In the genomic region with DNA sequence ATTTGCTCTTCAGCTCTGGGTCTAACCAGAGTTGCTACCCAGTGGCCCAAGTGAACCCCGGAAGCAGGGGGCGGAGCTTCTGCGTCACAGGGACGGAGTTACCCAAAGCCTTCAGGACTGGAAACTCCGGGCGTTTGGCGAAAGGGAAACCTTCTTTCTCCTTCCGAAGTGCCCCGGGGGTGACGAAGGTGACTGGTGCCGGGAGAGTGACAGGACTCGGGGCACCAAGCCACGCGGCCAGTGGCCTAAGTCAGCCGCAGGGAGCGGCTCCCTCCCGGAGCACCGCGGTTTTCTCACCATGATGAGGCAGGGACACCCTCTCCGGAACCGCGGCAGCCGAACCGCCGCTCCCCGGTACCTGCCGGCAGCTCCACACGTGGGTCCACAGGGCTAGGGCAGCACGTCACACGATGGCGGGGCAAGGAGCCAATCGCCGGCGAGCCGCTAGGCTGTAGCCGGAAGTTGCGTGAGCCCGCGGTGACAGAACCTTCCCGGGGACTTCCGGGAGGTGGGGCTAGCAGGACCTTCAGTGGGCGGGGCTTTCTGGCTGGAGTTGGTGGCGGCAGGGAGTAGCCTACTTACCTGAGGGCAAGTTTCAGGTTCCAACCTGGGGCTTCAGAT, we compare ENCODE assay signal across 8 mouse cellular contexts. TPM values are rescaled to one million over a fixed set of nuclear protein-coding genes. Genes with fewer than 3 reads are reported as not detected.
DNase-seq lines count a peak whose midpoint lies in the region; ATAC-seq and TF ChIP-seq lines count a peak whose summit lies in the region.

A gene (minus strand): TSS at position 438 of the 621 bp plus-strand sequence.

- no peak for TF ChIP-seq CTCF in MEL (IDR thresholded peaks at IDR 0.05 in 2 of 3, conservative IDR thresholded peaks at IDR 0.05 in 1 of 3; ENCODE audit: control insufficient read depth in 1 of 3, insufficient read depth in 1 of 3, low read depth in 2 of 3, low read length in 3 of 3, poor library complexity in 1 of 3, severe bottlenecking in 1 of 3)
- TF ChIP-seq CTCF in cerebellum, adult 2 months (IDR thresholded peaks at IDR 0.05; ENCODE audit: borderline replicate concordance, insufficient read depth, low read depth, low read length): no peak
- no peak for TF ChIP-seq CTCF in forebrain, postnatal 0 days (IDR thresholded peaks at IDR 0.05; ENCODE audit: low read depth)

- H3K4me3 ChIP-seq in MEL (ENCODE audit: control insufficient read depth in 1 of 2, insufficient read depth in 1 of 2, low read depth in 2 of 2, low read length in 2 of 2): peak within 1 kb of the TSS; percentile 93 to 99
- peak within 1 kb of the TSS; percentile 72 for H3K4me3 ChIP-seq in cerebellum, adult 2 months (replicated peaks; ENCODE audit: insufficient read depth, low read depth, low read length)
- H3K4me3 ChIP-seq in forebrain, postnatal 0 days (ENCODE audit: low read depth, low read length): peak within 1 kb of the TSS; percentile 89
- H3K4me3 ChIP-seq in lung, embryonic 15.5 days: peak within 1 kb of the TSS; percentile 89

- H3K4me1 ChIP-seq in MEL (ENCODE audit: control insufficient read depth in 1 of 2, insufficient read depth in 2 of 2, low read length in 2 of 2): peaks cover 0 to 4% of the 10 kb centered on the region in 2 experiments; a peak in 1 of 4 replicates
- no peaks in the 10 kb centered on the region for H3K4me1 ChIP-seq in cerebellum, adult 2 months (ENCODE audit: control insufficient read depth, insufficient read depth, low read length)
- 0 out of 2 replicates have a peak, but pooled peaks cover 7% of the 10 kb centered on the region for H3K4me1 ChIP-seq in forebrain, postnatal 0 days (ENCODE audit: insufficient read depth)
- peaks cover 6% of the 10 kb centered on the region for H3K4me1 ChIP-seq in lung, embryonic 15.5 days

- no peaks in the 10 kb centered on the region for H3K9me3 ChIP-seq in MEL (replicated peaks; ENCODE audit: insufficient read depth, low read length)
- no peaks in the 10 kb centered on the region for H3K9me3 ChIP-seq in forebrain, postnatal 0 days (ENCODE audit: low read length)
- no peaks in the 10 kb centered on the region for H3K9me3 ChIP-seq in lung, embryonic 15.5 days

- peak within 1 kb of the TSS; percentile 79 for H3K27ac ChIP-seq in MEL (ENCODE audit: control insufficient read depth, low read depth, low read length)
- no peak within 1 kb of the TSS for H3K27ac ChIP-seq in cerebellum, adult 2 months (ENCODE audit: insufficient read depth, low read length)
- peak within 1 kb of the TSS; percentile 57; the same call in 1 of the 2 replicates for H3K27ac ChIP-seq in forebrain, postnatal 0 days (ENCODE audit: low read depth, low read length)
- H3K27ac ChIP-seq in lung, embryonic 15.5 days: peak within 1 kb of the TSS; percentile 80

- H3K27me3 ChIP-seq in MEL (ENCODE audit: control insufficient read depth in 1 of 2, insufficient read depth in 2 of 2, low read length in 2 of 2): no peaks in the 10 kb centered on the region
- H3K27me3 ChIP-seq in cerebellum, adult 2 months (ENCODE audit: control insufficient read depth, insufficient read depth, low read length): no peaks in the 10 kb centered on the region
- H3K27me3 ChIP-seq in forebrain, postnatal 0 days (ENCODE audit: insufficient read depth, low read length): no peaks in the 10 kb centered on the region
- H3K27me3 ChIP-seq in lung, embryonic 15.5 days: no peaks in the 10 kb centered on the region

- DNase-seq in MEL (ENCODE audit: low read depth, low spot score): peak; percentile 94
- peak; percentile 96 for DNase-seq in cerebellum, adult 2 months
- DNase-seq in forebrain, postnatal 0 days: peak; percentile 97
- peak; percentile 97 for DNase-seq in heart, postnatal 4 days
- peak; percentile 92 to 96 for DNase-seq in layer of hippocampus, adult 8-10 months (ENCODE audit: low spot score in 2 of 2)
- DNase-seq in ovary, adult 18-20 months (ENCODE audit: low spot score): peak; percentile 91
- DNase-seq in thymus, postnatal 0 days (ENCODE audit: low spot score): peak; percentile 94

- H3K9ac ChIP-seq in MEL (ENCODE audit: control insufficient read depth, low read depth, low read length, poor library complexity, severe bottlenecking): peak within 1 kb of the TSS; percentile 98
- peak within 1 kb of the TSS; percentile 83 for H3K9ac ChIP-seq in forebrain, postnatal 0 days
- H3K9ac ChIP-seq in lung, embryonic 15.5 days: peak within 1 kb of the TSS; percentile 69

- peaks cover 13% of the 10 kb centered on the region for H3K79me2 ChIP-seq in MEL (ENCODE audit: control insufficient read depth, insufficient read depth, low read length, poor library complexity)

- peak; percentile 100 for ATAC-seq in forebrain, postnatal 0 days
- ATAC-seq in lung, embryonic 15.5 days (ENCODE audit: borderline replicate concordance, extremely low read depth, low FRiP score, low TSS enrichment): peak; percentile 99

- H3K36me3 ChIP-seq in MEL (ENCODE audit: control insufficient read depth in 1 of 2, insufficient read depth in 2 of 2, low read length in 2 of 2): peaks cover 0 to 4% of the 10 kb centered on the region in 2 experiments
- peaks cover 13% of the 10 kb centered on the region; the same call in 1 of the 2 replicates for H3K36me3 ChIP-seq in forebrain, postnatal 0 days (ENCODE audit: insufficient read depth)
- peaks cover 20% of the 10 kb centered on the region for H3K36me3 ChIP-seq in lung, embryonic 15.5 days

- no peak for TF ChIP-seq RAD21 in MEL (IDR thresholded peaks at IDR 0.05; ENCODE audit: low read depth, low read length)

- peak within 1 kb of the TSS; percentile 65 for H3K4me2 ChIP-seq in forebrain, postnatal 0 days (ENCODE audit: low read depth)
- peak within 1 kb of the TSS; percentile 66 for H3K4me2 ChIP-seq in lung, embryonic 15.5 days

- 1% methylated on average over 43 of the region's 43 CpGs for WGBS in cerebellum, adult 2 months
- under 1% methylated on average over 43 of the region's 43 CpGs for WGBS in forebrain, postnatal 0 days
- WGBS in lung, embryonic 15.5 days: under 1% methylated on average over 43 of the region's 43 CpGs

- TF ChIP-seq POLR2A in MEL (IDR thresholded peaks at IDR 0.05; ENCODE audit: control insufficient read depth in 1 of 2, insufficient read depth in 1 of 2, low read depth in 1 of 2, low read length in 2 of 2, poor library complexity in 1 of 2): peak; percentile 74 to 75; a peak in 3 of 4 replicates
- peak; percentile 45; the same call in 1 of the 2 replicates for TF ChIP-seq POLR2A in cerebellum, adult 2 months (IDR thresholded peaks at IDR 0.05; ENCODE audit: borderline replicate concordance, insufficient read depth, low read length)

- TF ChIP-seq EP300 in MEL (IDR thresholded peaks at IDR 0.05; ENCODE audit: low read depth in 1 of 2, low read length in 2 of 2): no peak

TF ChIP-seq in MEL, 35 proteins besides CTCF, POLR2A, EP300 and RAD21:
- no peak for TF ChIP-seq TCF12 (IDR thresholded peaks at IDR 0.05; ENCODE audit: low read depth, low read length)
- TF ChIP-seq ELF1 (IDR thresholded peaks at IDR 0.05; ENCODE audit: low read depth, low read length): peak; percentile 94
- TF ChIP-seq MXI1 (IDR thresholded peaks at IDR 0.05; ENCODE audit: low read depth, low read length): peak; percentile 97
- TF ChIP-seq MYC (IDR thresholded peaks at IDR 0.05; ENCODE audit: low read depth, low read length): peak; percentile 90
- no peak for TF ChIP-seq KAT2A (conservative IDR thresholded peaks at IDR 0.05; ENCODE audit: low read depth, low read length)
- TF ChIP-seq NELFE (IDR thresholded peaks at IDR 0.05; ENCODE audit: low read depth, low read length): peak; percentile 67
- TF ChIP-seq ZNF384 (IDR thresholded peaks at IDR 0.05; ENCODE audit: low read depth, low read length): no peak
- TF ChIP-seq SIN3A (IDR thresholded peaks at IDR 0.05; ENCODE audit: low read length): peak; percentile 86
- TF ChIP-seq CHD1 (IDR thresholded peaks at IDR 0.05; ENCODE audit: low read depth, low read length): no peak
- peak; percentile 81 for TF ChIP-seq HCFC1 (IDR thresholded peaks at IDR 0.05; ENCODE audit: low read depth, low read length)
- TF ChIP-seq TBP (IDR thresholded peaks at IDR 0.05; ENCODE audit: low read depth, low read length): 0 out of 2 replicates have a peak, but pooled peaks have one; percentile 51
- peak; percentile 46; the same call in 1 of the 2 replicates for TF ChIP-seq USF1 (IDR thresholded peaks at IDR 0.05; ENCODE audit: low read depth, low read length)
- no peak for TF ChIP-seq MEF2A (IDR thresholded peaks at IDR 0.05; ENCODE audit: extremely low read depth, insufficient replicate concordance, low read depth, low read length, poor library complexity, severe bottlenecking)
- peak; percentile 93 for TF ChIP-seq MAX (IDR thresholded peaks at IDR 0.05; ENCODE audit: low read length)
- no peak for TF ChIP-seq ETS1 (IDR thresholded peaks at IDR 0.05; ENCODE audit: low read depth, low read length)

RNA-seq across cellular contexts. Expression of the gene that starts here (rescaled TPM):
- 25.0 and 29.4 TPM in 2 replicates for total RNA-seq in MEL (2012; rRNA removed)
- polyA plus RNA-seq in MEL (2012; ENCODE audit: insufficient read depth in 1 of 2, insufficient read length in 2 of 2, low read depth in 1 of 2, low replicate concordance in 2 of 2, missing spikeins in 1 of 2): 10 to 100 TPM in 1 of 2 experiments, not detected in 1; 58.1 TPM
- polyA plus RNA-seq in cerebellum, adult 2 months (2012; rRNA removed): 23.5 and 25.8 TPM in 2 replicates
- total RNA-seq in forebrain, postnatal 0 days (2014; rRNA removed): 11.3 and 15.5 TPM in 2 replicates
- polyA plus RNA-seq in forebrain, postnatal 0 days (2015; fragmentation: Nextera tagmentation; extraction: Ambion mirVana): 21.4 and 27.9 TPM in 2 replicates
- 10 to 100 TPM; 29.8 to 36.1 TPM for total RNA-seq in heart, postnatal 4 days (2021)
- total RNA-seq in layer of hippocampus, adult 8-10 months (2022): 10 to 100 TPM; 19.8 to 26.7 (median 23.1) TPM
- polyA plus RNA-seq in lung, embryonic 15.5 days (2015; fragmentation: Nextera tagmentation; extraction: Ambion mirVana): 70.5 and 71.3 TPM in 2 replicates
- polyA plus RNA-seq in thymus, postnatal 0 days (2015; fragmentation: Nextera tagmentation; extraction: Ambion mirVana): 60.4 and 63.2 TPM in 2 replicates
